Mouse (Mus musculus) urinary bladder, adult 18-20 months (tissue): ENCODE results near the gene Rfwd3.
A peak's percentile ranks its signal among the peaks of the same experiment; 100 is the strongest.
"Not testable (repeated sequence)": the region's sequence is repeated elsewhere in the genome, so short reads cannot be mapped to it uniquely, and the experiment has no call there.

Experiments
- DNase-seq, 2 experiments: peaks; one replicate each; pipeline ENCODE4 v3.0.0; 2022; ENCODE audit warnings: low spot score in 2 of 2, mixed read lengths in 2 of 2

The Rfwd3 gene

DNA sequence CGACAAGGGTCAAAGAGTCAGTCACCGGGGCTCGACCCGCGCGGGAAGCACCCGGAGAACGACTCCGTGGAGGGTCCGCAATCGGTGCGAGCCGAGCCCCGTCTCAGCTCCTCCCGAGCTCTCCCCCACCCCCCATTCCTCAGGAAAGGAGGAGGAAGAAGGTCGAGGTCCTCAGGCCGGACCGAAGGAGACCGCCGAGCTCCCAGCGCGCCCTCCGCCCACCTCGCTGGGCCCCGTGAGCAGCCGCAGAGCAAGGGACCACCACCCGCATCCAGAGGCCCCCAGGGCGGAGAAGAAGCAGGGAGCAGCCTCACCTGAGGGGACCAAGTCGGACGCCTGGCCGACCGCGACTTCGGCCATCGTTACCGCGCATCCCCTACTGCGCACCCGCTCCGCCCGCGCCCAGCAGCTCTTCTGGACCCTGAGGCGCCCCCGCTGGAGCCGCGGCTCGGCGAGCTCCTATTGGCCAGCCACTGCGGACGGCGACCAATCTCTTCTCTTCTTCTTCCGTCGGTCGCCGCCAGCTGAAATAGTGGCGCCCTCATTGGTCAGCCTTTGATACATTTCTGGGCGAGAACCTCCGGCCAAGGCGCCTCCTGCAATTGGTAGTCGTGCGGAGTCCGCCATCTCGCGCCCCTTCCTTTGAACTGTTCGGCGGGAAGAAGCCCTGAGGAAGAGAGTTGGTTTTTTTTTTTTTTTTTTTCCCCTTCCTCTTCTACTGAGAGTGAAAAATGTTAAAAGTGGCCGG is at the start of gene Rfwd3:
Gene Rfwd3, minus strand, starts transcription at position 402 of the 748 bp plus-strand sequence.
- DNase-seq = peak; percentile 86 to 97

DNA sequence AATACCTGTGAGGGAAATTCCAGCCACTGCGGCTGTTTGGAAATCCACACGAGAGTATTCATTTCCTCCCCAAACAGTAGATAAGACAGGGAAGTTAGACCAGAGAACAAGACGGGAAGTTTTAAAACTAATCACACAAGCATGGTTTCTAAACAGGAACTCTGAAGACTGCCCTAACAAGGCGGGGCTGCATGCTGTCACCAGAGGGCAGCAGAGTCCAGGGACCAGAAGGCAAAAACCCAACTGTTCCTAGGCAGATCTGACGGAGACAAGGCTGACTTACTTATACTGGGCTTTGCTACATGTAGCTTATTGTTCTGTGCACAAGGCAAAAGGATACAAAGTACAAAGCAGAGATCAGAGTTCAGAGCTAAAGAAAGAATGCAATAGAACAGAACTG is 43.2 kb upstream of the Rfwd3 start:
- DNase-seq = peak; percentile 69 to 72

DNA sequence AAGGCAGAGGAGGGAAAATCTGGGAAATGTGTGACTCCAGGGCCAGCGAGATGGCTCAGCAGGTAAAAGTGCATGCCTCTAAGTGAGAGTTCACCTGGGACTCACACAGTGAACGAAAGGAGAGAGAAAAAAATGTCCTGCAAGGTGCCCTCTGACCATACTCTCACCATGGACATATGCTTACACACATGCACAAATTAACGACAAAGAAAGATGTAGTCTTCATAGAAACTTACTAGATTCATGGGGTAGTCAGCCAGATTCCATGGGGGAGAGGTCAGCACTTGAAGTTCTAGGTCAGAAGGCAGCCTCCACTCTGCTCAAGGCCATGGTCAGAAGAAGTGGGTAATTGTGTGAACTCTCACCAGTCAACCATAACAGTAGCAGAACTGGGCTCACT is 40.2 kb upstream of the Rfwd3 start:
- DNase-seq = no peak

DNA sequence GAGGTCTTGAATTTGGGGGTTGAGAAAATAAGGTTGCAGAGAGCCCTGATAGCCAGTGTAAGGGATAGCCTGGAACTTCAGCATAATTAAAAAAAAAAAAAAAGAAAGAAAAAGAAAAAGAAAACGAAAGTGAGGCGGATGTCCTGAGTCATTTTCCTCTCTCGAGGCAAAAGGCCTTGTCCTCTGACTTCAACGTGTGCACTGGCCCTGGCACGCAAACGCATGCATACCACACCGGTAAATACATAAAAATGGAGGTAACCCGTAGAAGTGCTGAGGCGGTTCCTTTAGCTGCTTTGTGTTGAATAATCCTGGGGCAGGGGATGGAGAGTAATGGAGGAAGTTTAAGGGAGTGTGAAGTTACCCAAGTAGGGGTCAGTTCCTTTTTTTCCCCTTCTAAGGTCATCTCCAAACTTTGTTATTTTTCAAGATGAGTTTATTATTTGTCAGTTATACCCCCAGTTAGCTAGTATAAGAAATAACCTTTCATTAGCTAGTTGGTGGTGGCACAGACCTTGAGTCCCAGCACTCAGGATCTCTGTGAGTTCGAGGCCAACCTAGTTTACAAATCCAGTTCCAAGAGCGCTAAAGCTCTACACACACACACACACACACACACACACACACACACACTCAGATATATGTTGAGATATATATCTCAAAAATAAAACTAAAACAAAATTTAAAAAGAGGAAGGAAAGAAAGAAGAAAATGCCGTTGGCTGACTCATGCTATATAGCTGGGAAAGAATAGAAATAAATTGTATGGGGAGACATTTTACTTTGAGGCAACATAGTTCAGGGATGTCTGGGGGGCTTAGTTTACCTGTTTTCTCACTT is 38.6 kb upstream of the Rfwd3 start:
- no peak for DNase-seq

DNA sequence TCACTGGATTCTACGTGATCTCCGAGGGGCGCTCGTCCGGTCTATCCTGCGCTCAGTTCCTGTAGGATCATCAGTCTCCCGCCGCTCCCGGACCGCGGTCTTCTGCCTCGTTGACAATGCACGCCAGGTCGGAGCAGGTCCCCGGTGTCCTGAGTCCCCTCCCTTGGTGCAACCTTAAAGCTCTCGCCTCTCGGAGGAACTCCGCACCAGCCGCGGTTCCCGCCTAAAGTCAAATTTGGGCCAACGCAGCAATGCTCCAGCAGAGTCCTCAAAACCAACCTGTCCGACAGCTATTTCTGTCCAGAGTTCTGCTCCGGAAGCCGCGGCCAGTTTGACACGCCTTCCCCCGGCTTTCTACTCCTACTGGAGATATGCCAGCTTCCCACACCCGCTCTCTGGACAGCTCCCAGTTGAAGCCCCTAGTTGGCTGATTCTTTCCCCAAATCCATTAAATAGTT is 37.9 kb upstream of the Rfwd3 start, which contains the start of gene Mlkl:
Gene Mlkl, minus strand, starts transcription at position 288 of the 458 bp plus-strand sequence.
- peak; percentile 59 to 65 for DNase-seq

DNA sequence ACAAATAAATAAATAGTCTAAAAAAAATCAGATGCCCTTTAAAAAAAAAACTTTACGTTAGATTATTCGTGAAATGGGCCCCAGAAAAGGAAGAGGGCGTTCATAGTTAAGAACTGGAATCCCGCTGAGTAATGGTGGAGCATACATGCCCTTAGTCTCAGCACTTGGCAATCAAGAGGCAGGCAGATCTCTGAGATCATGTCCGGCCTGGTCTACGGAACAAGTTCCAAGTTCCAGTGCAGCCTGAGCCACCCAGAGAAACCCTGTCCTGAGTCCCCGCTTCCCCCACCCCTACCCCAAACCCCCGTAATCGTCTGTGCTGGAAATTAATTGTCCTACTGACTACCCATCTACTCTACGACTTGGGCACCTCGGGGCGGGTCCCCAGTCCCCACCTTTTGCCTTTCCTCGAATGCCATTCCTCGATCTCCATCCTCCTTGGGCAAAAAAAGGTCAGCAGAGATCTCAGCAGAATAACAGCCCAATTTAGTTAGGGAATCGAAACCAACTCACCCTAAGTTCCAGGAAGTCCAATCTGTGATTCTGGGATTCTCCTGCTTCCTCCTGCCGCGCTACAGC is 37.4 kb upstream of the Rfwd3 start:
- DNase-seq = no peak

DNA sequence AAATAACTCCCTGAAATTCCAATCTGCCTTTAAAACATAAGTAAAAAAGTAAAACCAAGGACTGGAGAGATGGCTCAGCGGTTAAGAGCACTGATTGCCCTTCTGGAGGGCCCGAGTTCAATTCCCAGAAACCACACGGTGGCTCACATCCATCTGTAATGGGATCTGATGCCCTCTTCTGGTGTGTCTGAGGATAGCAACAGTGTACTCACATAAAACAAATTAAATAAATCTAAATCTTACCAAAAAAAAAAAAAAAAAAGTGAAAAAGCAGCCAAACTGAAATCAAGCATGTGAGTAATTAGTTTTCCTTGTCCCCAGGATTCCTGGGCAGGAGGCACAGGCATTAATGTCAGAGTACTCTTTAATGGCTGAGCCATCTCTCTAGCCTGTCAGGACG is 36.7 kb upstream of the Rfwd3 start:
- DNase-seq = no peak

DNA sequence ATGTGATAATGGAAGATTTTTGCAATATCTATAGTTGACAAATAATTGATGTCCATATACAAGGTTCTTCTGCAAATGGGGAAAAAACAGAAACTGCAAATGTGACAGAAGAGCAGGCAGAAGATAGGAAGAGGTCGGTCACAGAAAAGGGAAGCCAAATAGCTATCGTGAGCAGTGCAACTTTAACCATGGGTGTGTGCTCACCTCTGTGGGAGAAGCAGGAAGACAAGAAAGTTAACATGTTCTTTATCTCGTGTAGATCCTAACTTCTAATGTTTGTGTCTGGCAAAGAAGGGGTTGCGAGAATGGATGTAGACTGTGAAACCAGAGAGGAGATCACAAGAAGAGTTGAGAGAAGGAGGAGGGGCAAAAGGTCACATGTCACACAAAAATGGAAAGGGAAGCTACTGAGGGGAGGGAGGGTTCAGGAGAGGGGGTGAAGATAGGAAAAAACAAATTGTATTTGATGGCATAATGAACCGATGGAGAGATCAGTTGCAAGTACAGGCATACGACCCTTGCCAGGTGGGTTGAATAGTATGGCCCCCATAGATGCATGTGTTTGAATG is 25.3 kb upstream of the Rfwd3 start:
- no peak for DNase-seq

DNA sequence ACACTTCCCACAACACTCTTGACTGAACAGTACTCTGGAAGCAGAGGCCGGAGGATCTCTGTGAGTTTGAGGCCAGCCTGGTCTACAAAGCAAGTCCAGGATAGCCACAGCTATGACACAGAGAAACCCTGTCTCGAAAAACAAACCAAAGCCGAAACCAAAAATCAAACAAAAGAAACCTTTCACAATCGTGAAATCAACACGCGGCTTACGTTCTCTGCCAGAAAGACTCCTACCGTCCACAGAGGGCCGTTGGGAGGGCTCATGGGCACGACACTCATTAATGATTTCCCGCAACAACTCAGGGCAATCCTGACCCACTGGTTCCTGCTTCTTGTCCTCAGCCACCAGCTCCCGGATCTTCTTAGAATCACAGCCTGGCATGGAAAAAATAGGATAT is 14.7 kb upstream of the Rfwd3 start:
- DNase-seq = no peak

DNA sequence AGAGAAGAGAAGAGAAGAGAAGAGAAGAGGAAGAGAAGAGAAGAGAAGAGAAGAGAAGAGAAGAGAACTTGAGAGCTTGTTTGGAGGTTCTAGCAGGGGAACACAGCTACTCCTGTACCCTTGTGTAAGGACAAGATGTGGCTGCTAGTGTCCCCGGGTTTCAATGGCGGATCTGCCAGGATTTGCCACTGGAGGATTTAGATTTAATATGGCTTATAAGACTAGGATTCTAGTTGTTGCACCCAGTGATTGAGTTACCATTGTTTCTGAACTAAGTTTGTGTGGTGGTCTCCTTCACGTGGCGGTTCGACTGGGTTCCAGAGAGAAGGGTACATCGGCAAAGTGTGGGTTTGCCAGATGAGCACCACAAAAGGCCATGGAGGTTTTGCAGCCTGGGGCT is 13.9 kb upstream of the Rfwd3 start:
- not testable (repeated sequence) for DNase-seq

DNA sequence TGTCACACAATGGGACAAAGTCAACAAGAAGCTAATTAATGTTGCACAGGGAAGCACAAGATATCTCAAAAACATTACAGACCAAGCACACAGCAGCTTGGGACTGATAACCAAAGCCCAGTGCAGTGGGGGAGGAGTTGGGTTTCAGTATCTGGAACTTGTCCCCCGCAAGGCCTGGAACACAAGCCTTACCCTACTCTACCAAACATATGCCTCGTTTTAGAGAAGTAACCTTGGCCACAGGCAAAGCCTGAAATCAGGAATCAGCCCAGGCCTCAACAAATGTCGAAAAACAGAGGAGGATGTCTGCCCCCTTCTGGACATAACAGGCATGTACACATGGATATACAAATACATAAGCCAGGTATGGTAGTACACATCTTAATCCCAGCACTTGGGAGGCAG is 12.7 kb upstream of the Rfwd3 start:
- no peak for DNase-seq

DNA sequence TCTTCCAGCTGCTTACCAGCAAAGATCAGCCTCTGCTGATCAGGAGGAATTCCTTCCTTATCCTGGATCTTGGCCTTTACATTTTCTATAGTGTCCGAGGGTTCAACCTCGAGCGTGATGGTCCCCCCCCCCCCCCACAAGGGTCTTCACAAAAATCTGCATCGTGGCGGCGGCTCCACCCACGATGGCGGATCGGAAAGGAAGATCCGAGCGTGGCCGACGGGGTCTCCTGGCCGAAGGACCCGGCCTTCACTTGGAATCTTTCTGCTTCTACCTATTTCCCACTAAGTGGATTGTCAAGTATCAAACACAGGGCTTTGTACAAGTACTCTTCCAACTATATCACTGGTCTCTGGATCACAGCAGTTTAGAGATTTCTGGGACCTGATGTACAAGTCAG is 10.0 kb upstream of the Rfwd3 start:
- DNase-seq = not testable (repeated sequence)

DNA sequence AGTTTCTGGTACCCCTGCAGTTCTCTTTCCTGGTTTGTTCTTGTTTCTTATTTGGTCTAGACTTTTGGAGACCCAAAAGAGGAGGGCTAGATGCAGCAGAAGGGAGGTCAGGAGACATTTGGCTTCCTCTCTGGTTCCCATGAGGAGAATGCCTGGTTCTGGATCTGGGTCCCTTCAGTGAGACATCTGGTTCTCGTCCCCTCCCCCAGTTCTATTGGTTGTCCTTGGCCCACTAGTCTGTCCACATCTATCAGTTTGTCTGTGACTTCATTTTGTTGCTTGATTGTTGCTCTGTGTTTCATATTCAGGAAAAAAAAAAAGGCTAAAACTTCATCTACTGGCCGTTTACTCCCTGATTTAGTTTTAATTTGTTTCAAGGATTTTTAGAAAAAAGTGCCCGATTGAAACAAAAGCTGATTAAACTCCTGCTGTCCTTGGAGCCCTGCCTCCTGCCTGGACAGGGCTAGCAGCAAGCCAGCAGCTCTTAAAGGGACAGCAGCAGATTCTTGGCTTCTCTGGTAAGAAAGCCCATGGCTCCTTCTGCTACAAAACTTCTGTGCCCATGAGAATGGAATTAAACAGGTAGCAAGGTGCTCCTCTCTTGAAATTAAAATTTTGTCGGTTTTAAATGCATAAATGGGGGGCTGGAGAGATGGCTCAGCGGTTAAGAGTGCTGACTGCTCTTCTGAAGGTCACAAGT is 5.2 kb upstream of the Rfwd3 start:
- DNase-seq = no peak

DNA sequence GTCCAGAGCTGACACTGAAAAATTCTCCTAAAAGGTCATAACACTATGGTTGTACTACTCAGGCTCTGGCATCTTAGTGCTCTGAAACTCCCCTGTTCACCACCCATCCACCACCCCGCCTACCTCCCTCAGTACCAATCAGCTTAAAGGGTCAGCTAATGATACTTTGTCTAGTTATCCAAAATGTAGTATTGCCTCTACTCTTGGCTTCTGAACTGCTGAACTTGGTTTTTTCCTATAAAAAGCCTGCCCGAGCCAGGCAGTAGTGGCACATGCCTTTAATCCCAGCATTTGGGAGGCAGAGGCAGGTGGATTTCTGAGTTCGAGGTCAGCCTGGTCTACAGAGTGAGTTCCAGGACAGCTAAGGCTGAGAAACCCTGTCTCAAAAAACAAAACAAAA is 4.3 kb upstream of the Rfwd3 start:
- no peak for DNase-seq

DNA sequence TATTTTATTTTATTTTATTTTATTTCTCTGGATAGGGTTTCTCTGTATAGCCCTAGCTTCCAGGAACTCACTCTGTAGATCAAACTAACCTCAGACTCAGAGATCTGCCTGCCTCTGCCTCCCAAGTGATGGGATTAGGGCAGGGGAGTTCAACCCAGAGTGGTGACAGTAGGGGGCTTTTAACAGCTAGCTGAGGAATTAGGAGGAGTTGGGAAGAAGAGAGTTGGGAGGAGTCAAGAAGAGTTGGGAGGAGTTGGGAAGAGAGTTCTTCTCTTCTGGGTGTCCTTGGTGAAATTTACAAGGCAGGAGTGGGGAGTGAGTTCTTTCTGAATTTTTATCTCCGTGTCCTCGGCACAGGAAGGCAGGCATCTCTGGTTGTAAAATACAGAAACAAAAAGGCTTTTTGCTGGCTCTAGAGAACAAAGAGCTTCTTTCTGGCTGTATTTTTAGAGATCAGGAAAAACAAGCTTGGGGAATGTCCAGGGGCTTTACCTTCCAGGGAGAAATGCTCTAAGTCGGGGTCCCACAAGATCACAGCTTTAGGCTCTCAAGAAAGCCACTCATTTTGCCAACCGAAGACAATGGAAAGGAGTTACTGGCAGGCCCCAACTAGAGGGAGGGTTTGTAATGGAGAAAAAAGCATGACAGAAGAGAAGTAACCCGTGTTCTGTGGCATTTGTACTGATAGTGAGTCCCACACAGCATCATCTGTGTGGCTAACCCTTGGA is 3.2 kb upstream of the Rfwd3 start:
- DNase-seq = not testable (repeated sequence)

DNA sequence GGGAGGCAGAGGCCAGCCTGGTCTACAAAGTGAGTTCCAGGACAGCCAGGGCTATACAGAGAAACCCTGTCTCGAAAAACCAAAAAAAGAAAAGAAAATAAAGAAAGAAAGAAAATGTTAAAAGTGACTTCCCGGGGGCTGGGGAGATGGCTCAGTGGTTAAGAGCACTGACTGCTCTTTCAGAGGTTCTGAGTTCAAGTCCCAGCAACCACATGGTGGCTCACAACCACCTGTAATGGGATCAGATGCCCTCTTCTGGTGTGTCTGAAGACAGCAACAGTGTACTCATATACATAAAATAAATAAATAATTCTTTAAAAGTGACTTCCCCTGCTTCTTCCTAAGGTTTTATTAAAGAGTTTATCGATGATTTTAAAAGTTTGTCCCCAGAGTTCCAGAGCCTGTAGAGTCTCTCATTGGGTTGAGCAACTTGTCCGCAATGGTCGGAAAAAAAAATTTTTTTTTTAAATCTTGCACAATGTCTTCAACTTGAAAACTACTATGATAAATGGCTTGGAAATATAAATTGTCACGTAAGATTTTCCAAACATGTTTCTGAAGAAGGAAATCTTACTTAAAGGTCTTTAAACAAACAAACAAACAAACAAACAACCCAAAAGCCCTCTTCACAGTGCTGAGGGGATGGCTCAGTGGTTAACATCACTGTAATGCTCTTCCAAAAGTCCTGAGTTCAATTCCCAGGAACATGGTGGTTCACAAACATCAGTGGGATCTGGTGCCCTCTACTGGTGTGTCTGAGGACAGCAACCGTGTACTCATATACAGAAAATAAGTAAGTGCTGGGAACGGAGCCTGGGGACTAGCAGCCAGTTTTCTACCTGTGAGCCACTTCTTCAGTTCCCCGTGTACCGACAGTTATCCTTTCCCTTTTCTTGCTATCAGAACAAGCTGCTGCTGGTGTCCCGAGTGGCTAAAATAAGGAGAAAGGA is 850 bp upstream of the Rfwd3 start:
- DNase-seq = no peak

DNA sequence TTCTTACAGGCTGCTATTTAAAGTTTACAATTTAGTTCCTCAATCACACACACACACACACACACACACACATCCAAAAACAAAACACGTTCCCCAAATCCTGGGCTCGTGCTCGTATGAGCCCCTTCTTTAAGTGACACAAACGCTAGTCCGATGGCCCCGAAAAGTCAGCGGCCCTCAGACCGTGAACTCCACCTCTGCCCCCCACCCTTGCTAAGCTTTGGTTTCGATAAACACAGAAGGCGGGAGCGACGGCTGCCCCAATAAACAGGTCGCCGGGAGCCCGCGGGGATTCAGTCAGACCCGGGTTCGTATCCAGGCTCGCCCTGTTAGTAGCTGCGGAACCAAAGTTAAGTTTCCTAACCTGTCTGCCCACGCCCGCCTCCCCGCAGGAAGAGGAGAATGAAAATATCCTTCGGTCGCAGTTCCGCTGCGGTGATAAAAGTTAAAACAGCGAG is 630 bp downstream of the Rfwd3 start:
- peak; percentile 31 to 53 for DNase-seq

DNA sequence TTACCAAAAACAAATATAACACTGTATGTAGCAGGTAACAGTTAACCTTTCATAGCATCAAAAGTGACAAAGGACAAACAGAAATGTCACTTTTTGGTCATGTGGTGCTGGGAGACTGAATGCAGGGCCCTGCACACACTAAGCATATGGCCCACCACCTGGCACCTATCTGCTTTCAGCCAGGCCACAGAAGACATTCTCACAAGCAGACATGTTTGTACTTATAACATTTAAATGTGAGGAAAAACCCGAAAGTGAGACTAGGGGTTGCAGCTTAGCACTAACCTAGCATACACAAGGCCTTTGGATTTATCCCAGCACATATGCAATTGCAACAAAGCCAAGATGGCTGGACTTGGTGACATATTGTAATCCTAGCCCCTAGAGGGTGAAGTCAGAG is 2.0 kb downstream of the Rfwd3 start:
- no peak for DNase-seq

DNA sequence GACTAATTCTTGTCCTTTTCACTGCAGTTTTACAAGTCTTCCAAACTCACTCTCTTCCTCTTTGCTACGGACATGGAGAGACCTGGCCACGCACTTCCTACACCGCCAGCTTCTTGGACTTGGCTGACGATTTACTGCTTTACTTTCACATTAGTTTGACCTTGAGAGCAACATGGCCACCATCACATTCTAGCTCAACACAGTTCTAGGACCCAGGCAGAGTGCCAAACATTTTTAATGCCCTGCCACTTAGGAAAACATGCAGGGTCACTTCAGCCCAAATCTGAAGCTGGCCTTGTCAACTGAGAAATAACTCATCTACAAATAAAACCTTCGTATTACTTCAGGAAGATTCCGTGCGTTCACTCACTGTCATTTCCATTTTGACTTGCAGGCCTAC is 8.3 kb downstream of the Rfwd3 start:
- no peak for DNase-seq

DNA sequence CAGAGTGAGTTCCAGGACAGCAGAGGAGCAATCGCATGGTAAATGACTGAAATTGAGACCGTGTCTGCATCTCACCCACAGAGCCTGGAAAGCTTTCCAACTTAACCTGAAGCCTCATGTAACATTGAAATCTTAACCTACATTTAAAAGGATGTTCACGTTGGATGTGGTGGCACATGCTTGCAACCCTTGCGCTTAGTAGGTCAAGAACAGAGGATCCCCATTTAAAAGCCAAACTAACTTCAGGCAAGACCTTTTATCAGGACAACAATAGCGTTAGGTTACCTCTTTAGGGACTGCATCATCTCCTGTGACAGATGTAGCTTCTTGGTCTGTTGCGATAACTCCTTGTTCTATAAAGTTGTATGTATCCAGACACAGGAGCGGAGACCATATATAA is 9.4 kb downstream of the Rfwd3 start:
- no peak for DNase-seq
